Mouse (Mus musculus) left cerebral cortex, postnatal 10 days (tissue): ENCODE measurements around the gene Aig1. TPM values are rescaled to one million over a fixed set of nuclear protein-coding genes. Genes with fewer than 3 reads are reported as not detected.
"Not testable (repeated sequence)": the region's sequence is repeated elsewhere in the genome, so short reads cannot be mapped to it uniquely, and the experiment has no call there.

ENCODE experiments used
- DNase-seq, 2 experiments: peaks; one replicate each; pipeline ENCODE4 v3.0.0; 2021 to 2022; ENCODE audit warnings: low spot score in 2 of 2, mixed read lengths in 1 of 2; ENCODE audit errors: extremely low spot score in 1 of 2
- intact Hi-C: fragments of 180-260 bp; cut with DNase I; formaldehyde crosslinking; loops from one replicate; pipeline ENCODE4 v1.15.1; 2025
- total RNA-seq, 2 experiments: library from RNA; stranded (reverse); gene quantifications; 2 replicates each; pipeline ENCODE4 v1.2.3; 2021

Gene Aig1
- 10 to 100 TPM; 71.2 to 76.6 TPM for total RNA-seq

DNA sequence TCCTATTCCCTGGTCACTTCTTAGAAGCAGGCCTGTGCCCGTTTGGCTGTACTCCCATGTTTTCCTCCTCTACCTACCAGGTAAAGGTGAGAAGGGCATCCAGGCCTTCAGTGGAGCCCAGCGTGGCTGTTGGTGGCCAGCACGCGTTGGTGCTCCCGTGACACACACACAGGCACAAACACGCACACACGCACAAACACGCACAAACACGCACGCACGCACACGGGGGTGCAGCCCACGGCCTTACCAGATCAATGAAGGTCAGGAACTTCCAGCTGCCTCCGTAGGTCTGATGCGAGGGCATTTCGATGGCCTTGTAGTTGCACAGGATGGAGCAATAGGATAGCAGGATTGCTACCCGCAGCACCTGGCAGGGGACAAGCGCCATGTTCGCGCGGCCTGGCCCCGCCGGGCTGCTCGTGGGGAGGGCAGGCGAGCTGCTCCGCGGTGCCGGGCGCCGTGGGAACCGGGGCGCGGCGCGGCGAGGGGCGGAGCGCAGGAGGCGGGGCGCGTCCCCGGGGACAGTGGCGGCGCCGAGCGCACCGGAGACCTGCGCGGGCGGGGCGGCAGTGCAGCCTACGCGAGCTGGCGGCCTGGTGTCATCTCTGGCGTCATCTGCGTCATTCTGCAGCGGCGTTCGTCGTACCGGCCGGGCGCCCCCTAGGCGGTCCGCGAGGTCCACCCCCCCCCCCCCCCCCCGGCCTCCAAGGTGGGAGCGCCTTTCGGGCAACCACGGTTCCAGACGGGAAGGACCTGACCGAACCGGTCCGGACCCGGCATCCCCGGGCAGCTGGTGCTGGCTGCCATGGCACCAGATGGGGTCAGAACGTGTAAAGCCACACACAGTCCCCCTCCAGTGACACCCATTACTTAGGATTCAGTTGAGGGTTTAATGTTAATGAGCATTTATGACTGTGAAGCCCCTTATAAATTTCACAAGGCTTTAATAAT is at the start of gene Aig1:
Gene Aig1 (minus strand): TSS at position 610 of the 951 bp plus-strand sequence.
- intact Hi-C loops: loop anchor here (5.0 kb wide), 2 partner anchors 99 to 306 kb away; partner anchors contain the start of gene Hivep2
- peak; percentile 63 to 86 for DNase-seq

DNA sequence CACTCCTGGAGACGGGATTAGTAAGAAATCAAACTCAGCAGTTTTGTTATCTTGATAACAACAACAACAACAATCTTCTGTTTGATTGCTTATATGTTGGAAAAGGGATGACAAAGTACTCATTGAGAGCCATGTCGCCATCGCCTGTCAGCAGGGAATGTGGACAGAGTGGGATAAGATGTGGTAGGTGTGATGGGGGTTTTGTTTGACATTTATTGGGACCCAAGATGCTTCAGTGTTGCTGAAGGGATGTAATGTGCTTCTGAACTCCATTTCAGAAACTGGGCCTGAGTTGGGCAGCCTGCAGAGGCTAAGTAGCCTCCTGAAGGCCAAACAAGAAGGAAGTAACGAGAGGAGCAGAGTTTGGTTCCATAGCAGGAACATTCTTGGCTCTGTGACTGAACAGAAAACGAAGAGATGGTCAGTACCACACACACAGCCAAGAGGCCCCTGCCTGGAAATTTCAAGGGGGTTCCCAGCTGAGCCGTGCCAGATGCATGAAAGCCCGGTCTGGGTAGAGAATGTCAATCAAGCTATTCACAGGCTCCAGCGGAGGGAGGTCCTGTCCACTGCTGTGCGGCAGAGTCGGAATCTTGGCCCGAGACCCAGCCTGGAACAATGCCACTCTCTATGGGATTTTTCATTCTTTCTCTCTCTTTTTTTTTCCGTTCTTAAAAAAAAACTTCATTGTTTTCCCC is 48.0 kb upstream of the Aig1 start:
- intact Hi-C loops: no loop called here

DNA sequence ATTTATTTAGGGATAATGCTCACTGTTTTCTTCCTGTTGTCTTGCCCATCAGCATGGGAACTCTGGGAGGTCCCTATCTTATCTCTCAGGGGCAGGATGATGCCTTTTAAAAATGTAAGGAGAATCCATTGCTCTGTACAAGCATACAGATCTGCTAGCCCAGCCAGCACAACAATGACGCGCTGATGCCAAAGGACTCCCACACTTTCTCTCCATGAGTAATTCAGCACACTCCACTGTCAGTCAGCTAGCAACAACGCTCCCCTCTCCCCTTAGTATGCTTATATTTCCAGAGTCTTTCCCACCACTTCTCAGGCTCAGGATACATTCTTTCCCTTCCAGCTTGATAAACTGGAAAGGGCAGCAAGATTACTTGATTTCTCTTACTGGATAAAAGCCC is 46.4 kb upstream of the Aig1 start:
- no peak for DNase-seq
- intact Hi-C loops: no loop called here

More for the DNA sequence above, 48.0 kb upstream of the Aig1 start:
- peak; percentile 35 to 63 for DNase-seq

DNA sequence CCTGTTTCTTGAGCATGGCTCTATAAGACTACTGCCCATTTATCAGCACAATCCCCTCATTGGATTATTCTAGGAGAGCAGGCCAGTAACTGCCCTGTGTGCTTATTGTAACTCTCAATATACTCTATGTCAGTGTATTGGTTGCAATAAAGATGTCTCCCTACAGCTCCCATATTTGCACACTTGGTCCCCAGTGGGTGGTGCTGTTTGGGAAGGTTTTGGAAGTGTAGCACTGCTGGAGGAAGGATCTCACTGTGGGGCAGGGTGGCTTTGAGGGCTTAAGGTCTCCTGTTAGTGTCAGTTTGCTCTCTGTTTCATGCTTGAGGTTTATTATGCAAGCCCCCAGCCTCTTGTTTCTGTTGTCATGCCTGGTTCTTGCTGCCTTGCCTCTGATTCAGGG is 44.9 kb upstream of the Aig1 start:
- intact Hi-C loops: no loop called here
- DNase-seq: peak in 1 of 2 experiments; percentile 24

DNA sequence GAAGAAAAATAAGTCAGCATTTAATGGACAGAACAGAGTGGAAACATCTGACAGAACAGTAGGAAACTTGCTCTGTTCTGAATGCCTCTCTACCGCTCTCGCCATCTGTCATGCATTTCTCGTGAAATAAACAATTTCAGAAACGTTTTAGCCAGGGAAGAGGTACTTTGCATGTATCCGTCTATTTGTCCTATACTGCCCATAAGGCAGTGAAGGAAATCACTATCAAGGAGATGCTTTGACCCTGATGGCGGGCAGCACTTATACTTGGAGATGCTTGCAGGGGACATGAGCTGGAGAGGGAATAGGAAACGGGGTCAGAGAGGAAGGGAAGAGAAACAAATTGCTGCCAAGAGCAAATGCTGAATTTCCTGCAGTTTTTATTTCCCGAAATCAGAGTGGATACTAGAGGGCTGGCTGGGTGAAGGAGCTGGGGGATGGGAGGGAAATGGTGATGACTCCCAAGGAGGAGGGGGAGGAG is 37.5 kb upstream of the Aig1 start:
- DNase-seq: no peak
- intact Hi-C loops: no loop called here

DNA sequence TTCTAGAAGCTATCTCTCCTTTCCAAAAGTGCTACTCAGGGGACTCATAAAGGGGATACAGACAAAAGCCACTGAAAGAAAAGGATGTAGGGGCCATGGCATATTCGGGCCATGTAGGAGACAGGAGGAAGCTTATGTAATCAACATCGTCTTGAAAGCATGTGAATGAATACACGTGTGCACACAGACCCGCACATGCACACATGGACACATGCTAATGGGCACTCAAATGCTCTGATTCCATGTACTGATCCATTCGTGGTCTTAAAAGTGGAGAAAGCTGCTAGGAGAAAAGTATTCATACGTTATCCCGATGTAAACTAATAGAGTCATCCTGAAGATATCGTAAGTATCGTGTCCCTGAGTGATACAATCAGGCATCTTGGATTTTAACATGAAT is 36.8 kb upstream of the Aig1 start:
- no peak for DNase-seq
- intact Hi-C loops: no loop called here

DNA sequence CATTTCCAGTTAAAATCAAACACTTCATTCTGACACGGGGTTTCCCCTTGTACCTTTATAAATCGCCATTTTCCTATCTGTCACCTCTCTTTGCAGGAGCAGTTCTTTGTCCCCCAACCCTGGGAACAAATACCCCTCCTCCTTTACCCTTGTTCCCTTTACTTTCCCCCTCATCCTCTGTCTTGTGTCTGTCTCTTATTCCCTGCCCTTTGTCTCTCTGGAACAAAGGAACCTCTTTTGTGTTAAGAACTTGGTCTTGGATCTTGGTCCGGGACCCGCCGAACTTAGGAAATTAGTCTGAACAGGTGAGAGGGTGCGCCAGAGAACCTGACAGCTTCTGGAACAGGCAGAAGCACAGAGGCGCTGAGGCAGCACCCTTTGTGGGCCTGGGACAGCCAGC is 24.0 kb upstream of the Aig1 start:
- DNase-seq, intact Hi-C loops: not testable (repeated sequence)

DNA sequence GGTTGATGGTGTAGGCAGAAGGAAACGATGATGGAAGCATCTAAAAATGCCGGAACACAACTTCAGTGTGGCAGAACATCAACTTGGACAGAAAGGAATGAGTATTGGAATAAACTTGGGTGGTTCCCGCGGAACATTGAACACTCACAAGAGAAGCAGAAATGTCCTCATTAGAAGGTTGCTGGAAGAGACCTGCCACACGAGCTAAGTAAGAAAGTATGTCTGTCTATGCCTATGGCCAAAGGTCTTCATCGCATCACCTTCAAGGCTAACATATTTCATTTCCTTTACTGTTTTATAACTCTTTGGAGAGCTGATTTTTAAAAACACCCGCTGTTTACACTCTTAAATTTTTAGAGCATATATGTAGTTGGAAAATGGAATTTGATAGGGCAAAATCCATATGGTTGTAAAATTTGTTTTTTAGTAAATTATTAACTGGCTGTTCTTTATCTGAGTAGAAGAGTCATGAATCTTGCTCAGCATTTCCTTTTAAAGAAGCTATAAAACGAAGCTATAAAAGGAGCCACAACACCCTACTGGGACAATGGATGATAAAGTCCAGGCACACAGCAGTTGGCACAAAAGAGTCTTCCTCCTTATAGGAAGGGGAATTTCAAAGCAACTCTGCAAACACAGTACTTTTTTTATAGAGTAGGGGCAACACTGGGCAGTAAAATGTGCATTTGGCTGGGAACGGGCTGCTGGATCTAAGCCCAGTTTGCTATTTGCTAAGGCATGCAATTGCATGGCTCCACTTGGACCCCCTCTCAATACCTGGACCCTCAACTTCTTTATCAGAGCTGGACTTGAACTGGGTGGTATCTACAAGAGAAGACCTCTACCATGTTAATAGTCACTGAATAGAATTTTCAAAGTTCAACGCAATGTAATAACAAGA is 14.4 kb upstream of the Aig1 start:
- intact Hi-C loops: no loop called here
- no peak for DNase-seq

DNA sequence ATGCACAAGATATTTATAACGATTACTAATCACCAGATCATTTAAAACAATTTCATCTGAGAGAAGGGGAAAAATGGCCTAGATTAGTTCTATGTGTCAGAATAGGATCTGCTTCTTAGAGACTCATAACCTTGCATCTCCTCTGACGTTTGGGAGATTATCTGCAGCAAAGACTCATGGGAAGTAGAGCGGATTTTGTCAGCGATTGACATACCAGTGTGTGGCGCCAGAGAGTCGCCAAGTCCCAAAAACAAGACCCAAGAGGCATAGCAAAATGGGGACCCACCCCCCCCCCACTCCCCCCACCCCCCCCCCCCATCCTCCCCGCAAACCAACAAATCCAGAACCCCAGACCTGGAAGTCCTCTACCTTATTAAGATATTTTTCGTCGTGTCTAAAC is 13.7 kb upstream of the Aig1 start:
- DNase-seq: no peak
- intact Hi-C loops: no loop called here

DNA sequence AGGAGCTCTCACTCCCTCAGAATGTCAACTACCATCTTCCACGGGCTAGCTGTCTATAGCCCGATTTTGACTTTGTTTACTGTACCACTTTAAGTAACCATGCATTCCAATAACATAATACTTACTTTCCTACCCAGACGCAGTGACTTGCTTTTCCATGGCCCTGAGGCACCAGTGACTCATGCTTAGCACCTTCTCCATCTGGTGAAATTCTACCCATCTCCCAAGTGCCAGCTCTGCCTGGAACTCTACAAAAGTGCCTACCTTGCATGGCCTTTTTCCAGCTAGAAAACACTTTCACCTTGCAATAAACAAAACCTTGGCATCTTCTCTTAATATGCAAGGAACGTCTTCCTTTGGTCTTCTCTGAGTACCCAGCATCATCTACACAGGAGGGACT is 9.9 kb upstream of the Aig1 start:
- intact Hi-C loops: no loop called here
- no peak for DNase-seq

DNA sequence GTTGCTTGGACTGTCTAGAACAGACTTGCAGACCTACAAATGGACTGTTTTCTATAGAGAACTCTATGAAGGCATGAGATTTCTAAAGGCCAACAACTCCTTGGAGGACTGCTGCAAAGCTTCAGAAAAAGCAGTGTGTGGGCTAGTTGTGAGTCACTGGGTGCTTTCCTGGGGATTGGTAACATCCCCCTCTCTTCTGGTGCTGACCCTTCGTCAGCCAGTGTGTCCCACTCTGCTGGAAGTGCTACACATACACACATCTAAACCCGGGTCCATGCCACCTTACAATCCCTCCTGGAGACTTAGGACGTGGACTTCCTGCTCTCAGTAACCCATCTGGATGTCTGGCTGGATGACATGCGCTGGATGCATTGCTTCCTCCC is 6.2 kb upstream of the Aig1 start:
- intact Hi-C loops: no loop called here
- DNase-seq: no peak

DNA sequence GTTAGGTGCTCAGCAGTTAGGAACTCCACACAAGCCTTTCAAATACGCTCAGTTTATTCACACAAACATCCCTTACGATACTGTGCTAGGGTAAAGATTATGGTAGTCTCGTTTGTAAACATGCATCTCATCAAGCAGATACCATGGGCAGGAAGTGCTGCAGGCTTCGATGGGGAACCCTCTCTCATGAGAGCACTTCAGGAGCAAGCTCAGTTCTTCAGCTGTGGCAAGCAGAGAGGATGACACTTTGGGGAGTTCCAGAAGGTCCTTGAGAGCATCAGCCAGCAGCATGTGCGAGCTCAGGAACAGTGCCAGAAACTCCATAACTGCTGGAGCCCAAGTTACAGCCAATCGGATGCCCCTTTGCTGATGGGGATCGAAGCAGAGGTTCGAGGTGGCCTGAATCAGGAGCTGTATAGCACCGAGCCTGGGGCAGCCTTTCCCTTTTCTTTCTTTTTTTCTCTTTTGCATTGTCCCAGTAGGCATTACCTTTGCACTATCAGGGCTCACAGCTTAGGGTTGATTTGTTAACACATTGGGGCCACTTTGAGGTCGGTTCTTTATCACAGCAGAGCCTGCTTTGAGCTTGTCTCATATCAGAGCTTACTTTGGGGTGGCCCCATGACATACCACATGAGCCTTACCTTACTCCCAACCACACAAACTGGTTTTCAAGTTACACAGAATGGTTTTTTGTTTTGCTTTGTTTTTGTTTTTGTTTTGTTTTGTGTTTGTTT is 5.7 kb upstream of the Aig1 start:
- intact Hi-C loops: no loop called here
- DNase-seq: no peak

DNA sequence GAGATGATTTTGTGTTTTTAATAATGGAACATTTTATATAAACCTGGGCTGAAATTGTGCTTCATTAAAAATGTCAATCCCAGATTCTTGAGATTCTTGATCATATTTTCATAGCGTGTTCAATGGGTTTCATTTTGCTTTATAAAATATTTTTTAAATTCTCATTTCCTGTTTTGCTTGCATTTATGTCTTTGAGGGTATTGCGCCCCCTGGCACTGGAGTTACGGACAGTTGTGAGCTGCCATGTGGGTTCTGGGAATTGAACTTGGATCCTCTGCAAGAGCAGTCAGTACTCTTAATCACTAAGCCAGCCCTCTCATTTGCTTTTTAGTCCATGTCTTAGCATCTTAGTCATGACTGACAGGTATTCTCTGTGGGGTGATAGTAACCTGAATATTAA is 1.8 kb upstream of the Aig1 start:
- DNase-seq: no peak
- intact Hi-C loops: no loop called here

DNA sequence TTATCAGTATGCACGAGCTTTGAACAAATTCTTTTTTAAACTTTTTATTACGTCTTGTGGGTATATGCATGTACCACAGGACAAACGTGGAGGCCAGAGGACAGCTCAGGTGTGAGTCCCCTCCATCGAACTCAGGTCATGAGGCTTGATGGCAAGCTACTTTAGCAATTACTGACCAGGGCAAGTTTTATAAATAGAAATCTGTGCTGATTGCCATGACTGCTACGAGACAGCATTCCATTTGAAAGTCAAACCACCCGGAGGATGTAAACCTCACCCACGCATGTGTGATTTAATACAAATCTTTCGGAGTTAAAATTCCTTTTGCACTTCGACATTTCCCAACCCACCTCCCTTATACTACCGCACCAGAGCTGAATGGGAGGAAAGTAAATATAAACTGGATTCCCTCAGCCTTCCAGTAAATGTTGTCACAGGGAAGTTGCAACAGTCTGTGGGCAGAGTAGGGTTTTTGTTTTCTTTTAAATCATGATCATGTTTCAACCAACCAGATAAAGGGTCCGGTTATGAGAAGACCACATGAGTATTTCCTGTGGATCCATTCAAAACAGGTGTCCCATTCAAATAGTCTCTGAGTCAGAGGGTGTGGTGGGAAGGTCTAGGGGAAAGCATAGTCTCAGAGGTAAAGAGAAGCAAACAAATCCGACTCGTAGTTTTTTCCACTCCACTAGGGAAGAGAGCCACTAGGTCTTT is 699 bp upstream of the Aig1 start:
- DNase-seq: no peak
- intact Hi-C loops: loop anchor here (5.0 kb wide), 2 partner anchors 98 to 307 kb away; partner anchors contain the start of gene Hivep2

DNA sequence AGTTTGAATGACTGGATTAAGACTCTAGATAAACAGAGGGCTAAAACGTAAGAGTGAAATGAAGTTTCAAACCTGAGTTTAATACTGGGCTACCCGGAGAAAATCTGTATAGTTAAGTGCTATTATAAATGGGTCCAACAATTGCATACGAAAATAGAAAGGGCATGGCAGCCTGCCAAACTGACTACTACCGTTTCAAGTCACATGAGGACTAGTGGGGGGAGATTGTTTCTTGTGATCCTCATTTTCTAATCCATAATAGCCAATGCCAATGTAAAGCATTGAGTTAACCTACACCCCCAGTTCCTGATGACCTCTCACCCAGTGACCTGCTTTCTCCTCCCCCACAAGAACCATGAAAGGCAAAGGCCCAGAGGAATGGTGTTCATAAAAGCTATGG is 2.4 kb downstream of the Aig1 start:
- intact Hi-C loops: loop anchor here (5.0 kb wide), 2 partner anchors 101 to 304 kb away; partner anchors contain the start of gene Hivep2
- DNase-seq: peak in 1 of 2 experiments; percentile 36

DNA sequence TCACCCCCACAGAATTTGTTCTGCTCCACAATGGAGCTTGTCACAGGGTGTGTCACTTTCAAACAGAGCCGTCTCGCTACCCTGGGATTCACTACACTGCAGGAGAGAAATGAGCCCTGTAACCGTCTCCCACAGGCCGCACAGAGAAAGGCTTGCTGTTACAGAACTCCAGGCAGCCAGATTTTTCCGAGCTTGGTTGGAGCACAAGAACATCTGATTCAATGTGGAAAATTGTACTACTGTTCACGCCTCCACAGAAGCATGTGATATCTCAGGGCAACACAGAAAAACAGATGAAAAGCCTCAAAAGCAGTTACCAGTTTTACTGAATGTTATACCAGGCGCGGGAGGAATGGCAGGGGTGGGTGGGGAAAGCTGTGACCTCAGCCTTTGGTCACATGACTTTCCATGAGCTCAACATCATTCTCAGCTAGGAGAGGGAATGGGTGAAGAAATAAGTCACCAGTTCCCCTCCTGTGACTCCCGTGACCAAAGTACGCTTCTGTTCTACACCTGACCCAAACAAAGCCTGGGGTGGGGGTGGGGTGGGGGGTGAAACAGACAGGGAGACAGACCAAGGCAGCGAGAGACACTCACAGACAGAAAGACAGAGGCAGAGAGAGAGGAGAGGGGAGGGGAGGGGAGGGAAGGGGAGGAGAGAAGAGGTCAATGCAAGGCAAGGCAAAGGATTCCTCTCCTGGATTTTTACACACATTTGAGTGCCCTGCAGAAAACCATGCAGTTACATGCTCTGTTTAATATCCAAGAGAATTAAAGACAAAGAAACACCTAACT is 7.5 kb downstream of the Aig1 start:
- intact Hi-C loops: no loop called here
- peak; percentile 36 to 48 for DNase-seq

DNA sequence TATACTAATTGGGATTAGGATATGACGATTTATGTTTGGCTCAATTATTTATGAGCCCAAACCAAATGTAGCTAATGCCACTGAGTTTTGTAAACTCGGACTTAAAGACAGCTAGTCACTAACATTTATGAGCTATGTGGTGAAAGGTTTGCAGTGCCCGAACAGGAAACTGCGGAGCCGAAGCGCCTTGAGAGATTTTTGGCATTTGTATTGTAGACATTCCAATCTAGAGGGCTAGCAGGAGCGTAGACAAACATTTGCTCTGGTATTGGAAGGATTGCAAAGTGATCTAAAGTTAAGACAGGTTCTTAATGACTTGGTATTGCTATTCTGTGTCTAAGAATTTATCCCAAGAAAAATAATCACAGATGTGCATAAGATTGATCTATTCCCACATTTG is 12.3 kb downstream of the Aig1 start:
- intact Hi-C loops: no loop called here
- no peak for DNase-seq
